Mouse (Mus musculus): ENCODE results near the gene Cblb.

- TF ChIP-seq POLR2A (IDR thresholded peaks at IDR 0.05; ENCODE audit: extremely low read depth, insufficient read depth, low read length): no peak
- no peak for TF ChIP-seq CTCF (IDR thresholded peaks at IDR 0.05; ENCODE audit: low read depth, low read length)
These were observed 41.8 kb upstream of the Cblb start for GRCm38 (mm10) chr16:51989259-51989658.
